Mouse (Mus musculus): ENCODE results near the gene Agap3.

DNA sequence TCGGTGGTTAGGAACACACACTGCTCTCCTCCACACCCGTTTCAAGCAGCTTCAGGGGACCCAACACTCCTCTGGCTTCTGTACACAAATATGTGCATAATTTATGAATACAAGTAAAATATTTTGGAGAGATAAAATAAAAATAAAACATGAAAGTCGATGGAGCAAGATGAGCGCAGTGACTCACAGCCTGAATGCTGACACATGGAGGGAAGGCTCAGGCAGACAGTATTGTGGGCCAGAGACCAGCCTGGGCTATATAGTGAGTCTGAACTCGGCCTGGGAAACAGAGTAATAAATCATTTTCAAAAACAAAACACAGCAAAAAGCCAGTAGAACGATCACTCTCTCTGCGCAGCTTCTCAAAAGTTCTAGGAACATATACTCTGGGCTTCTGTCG, 69.4 kb downstream of the Agap3 start:
- no peak for TF ChIP-seq CTCF (IDR thresholded peaks at IDR 0.05; ENCODE audit: low read depth)
- TF ChIP-seq EP300 (optimal IDR thresholded peaks at IDR 0.05), result no peak

All from stomach, postnatal 0 days (tissue).